Mouse (Mus musculus) MEL (cell line): ENCODE results near the gene Rgs4. TPM values are rescaled to one million over a fixed set of nuclear protein-coding genes. Genes with fewer than 3 reads are reported as not detected.

Experiments
- DNase-seq: peaks from one replicate; pipeline ENCODE4 v3.0.0; 2011; ENCODE audit warnings: low read depth, low spot score
- H3K27ac ChIP-seq: 2 replicates; pipeline ENCODE4 v1.5.1; 2012; ENCODE audit warnings: low read depth, mild to moderate bottlenecking, control low read depth, low read length, moderate library complexity; ENCODE audit not compliant: control insufficient read depth
- H3K27me3 ChIP-seq, 2 experiments: fragments of 150-350 bp in 1 of 2; sonication (generic) in 1 of 2; 2 replicates each; pipeline ENCODE4 v1.6.1; 2012; ENCODE audit warnings: low read length in 2 of 2, mild to moderate bottlenecking in 2 of 2, improper control_type of control experiment in 1 of 2, moderate library complexity in 1 of 2; ENCODE audit not compliant: insufficient read depth in 2 of 2, control insufficient read depth in 1 of 2
- H3K36me3 ChIP-seq, 2 experiments: 2 replicates each; pipeline ENCODE4 v1.6.1; 2012 to 2014; ENCODE audit warnings: low read length in 2 of 2, improper control_type of control experiment in 1 of 2, inconsistent platforms in 1 of 2, mild to moderate bottlenecking in 1 of 2; ENCODE audit not compliant: insufficient read depth in 2 of 2, control insufficient read depth in 1 of 2
- H3K4me1 ChIP-seq, 2 experiments: fragments of 150-350 bp in 1 of 2; sonication (generic) in 1 of 2; 2 replicates each; pipeline ENCODE4 v1.6.1; 2012; ENCODE audit warnings: low read length in 2 of 2, improper control_type of control experiment in 1 of 2, mild to moderate bottlenecking in 1 of 2; ENCODE audit not compliant: insufficient read depth in 2 of 2, control insufficient read depth in 1 of 2
- H3K4me3 ChIP-seq, 2 experiments: fragments of 150-350 bp in 1 of 2; sonication (generic) in 1 of 2; 2 replicates each; pipeline ENCODE4 v1.5.1; 2012; ENCODE audit warnings: low read depth in 2 of 2, low read length in 2 of 2, mild to moderate bottlenecking in 2 of 2, moderate library complexity in 2 of 2, control low read depth in 1 of 2, improper control_type of control experiment in 1 of 2; ENCODE audit not compliant: control insufficient read depth in 1 of 2, insufficient read depth in 1 of 2
- H3K79me2 ChIP-seq: 2 replicates; pipeline ENCODE4 v1.6.1; 2012; ENCODE audit warnings: mild to moderate bottlenecking, low read length, moderate library complexity; ENCODE audit not compliant: control insufficient read depth, poor library complexity, insufficient read depth
- H3K9ac ChIP-seq: 2 replicates; pipeline ENCODE4 v1.6.1; 2012; ENCODE audit warnings: low read depth, mild to moderate bottlenecking, control low read depth, low read length, moderate library complexity; ENCODE audit not compliant: control insufficient read depth, poor library complexity, severe bottlenecking
- H3K9me3 ChIP-seq: fragments of 150-350 bp; sonication (generic); replicated peaks from 2 replicates; pipeline ENCODE4 v1.6.1; 2012; ENCODE audit warnings: mild to moderate bottlenecking, low read length, improper control_type of control experiment, moderate library complexity; ENCODE audit not compliant: insufficient read depth
- BHLHE40 ChIP-seq: IDR thresholded peaks from 2 replicates; pipeline ENCODE4 v1.6.1; 2012; ENCODE audit warnings: low read depth, mild to moderate bottlenecking, inconsistent platforms, low read length, improper control_type of control experiment, borderline replicate concordance
- CHD2 ChIP-seq: IDR thresholded peaks from 2 replicates; pipeline ENCODE4 v1.6.1; 2011; ENCODE audit warnings: low read length, improper control_type of control experiment
- CTCF ChIP-seq, 3 experiments: IDR thresholded peaks in 2 of 3; conservative IDR thresholded peaks in 1 of 3; 2 replicates each; pipeline ENCODE4 v1.5.1; 2011 to 2012; ENCODE audit warnings: low read length in 3 of 3, low read depth in 2 of 3, mild to moderate bottlenecking in 2 of 3, improper control_type of control experiment in 1 of 3, inconsistent platforms in 1 of 3, mixed read lengths in 1 of 3, moderate library complexity in 1 of 3; ENCODE audit not compliant: control insufficient read depth in 1 of 3, insufficient read depth in 1 of 3, poor library complexity in 1 of 3, severe bottlenecking in 1 of 3
- E2F4 ChIP-seq: IDR thresholded peaks from 2 replicates; pipeline ENCODE4 v1.6.1; 2011; ENCODE audit warnings: low read depth, low read length, improper control_type of control experiment, borderline replicate concordance
- ELF1 ChIP-seq: IDR thresholded peaks from 2 replicates; pipeline ENCODE4 v1.6.1; 2014; ENCODE audit warnings: low read depth, mild to moderate bottlenecking, inconsistent platforms, low read length, improper control_type of control experiment, moderate library complexity
- EP300 ChIP-seq, 2 experiments: IDR thresholded peaks; 2 replicates each; pipeline ENCODE4 v1.6.1; 2011; ENCODE audit warnings: improper control_type of control experiment in 2 of 2, low read length in 2 of 2, low read depth in 1 of 2, mild to moderate bottlenecking in 1 of 2
- ETS1 ChIP-seq: IDR thresholded peaks from 2 replicates; pipeline ENCODE4 v1.6.1; 2012; ENCODE audit warnings: low read depth, mild to moderate bottlenecking, inconsistent platforms, low read length, improper control_type of control experiment, moderate library complexity
- GABPA ChIP-seq: IDR thresholded peaks from 2 replicates; pipeline ENCODE4 v1.6.1; 2012; ENCODE audit warnings: low read depth, mild to moderate bottlenecking, inconsistent platforms, low read length, improper control_type of control experiment, moderate library complexity
- KAT2A ChIP-seq: conservative IDR thresholded peaks from 2 replicates; pipeline ENCODE4 v1.6.1; 2012; ENCODE audit warnings: low read depth, low read length, improper control_type of control experiment, inconsistent platforms
- MAFK ChIP-seq: IDR thresholded peaks from 2 replicates; pipeline ENCODE4 v1.6.1; 2011; ENCODE audit warnings: low read depth, mild to moderate bottlenecking, low read length, improper control_type of control experiment, borderline replicate concordance
- MAX ChIP-seq: IDR thresholded peaks from 2 replicates; pipeline ENCODE4 v1.6.1; 2011; ENCODE audit warnings: low read length, improper control_type of control experiment
- MEF2A ChIP-seq: IDR thresholded peaks from 2 replicates; pipeline ENCODE4 v1.6.1; 2014; ENCODE audit warnings: low read depth, mild to moderate bottlenecking, inconsistent platforms, low read length, improper control_type of control experiment; ENCODE audit not compliant: poor library complexity, insufficient replicate concordance, severe bottlenecking; ENCODE audit errors: extremely low read depth
- MXI1 ChIP-seq: IDR thresholded peaks from 2 replicates; pipeline ENCODE4 v1.6.1; 2011; ENCODE audit warnings: mild to moderate bottlenecking, low read depth, low read length, improper control_type of control experiment
- MYC ChIP-seq: IDR thresholded peaks from 2 replicates; pipeline ENCODE4 v1.6.1; 2011; ENCODE audit warnings: low read depth, mild to moderate bottlenecking, low read length, improper control_type of control experiment, moderate library complexity
- NELFE ChIP-seq: IDR thresholded peaks from 2 replicates; pipeline ENCODE4 v1.6.1; 2011; ENCODE audit warnings: low read depth, low read length, improper control_type of control experiment
- RAD21 ChIP-seq: IDR thresholded peaks from 2 replicates; pipeline ENCODE4 v1.6.1; 2011; ENCODE audit warnings: mild to moderate bottlenecking, low read depth, low read length, improper control_type of control experiment
- RCOR1 ChIP-seq: IDR thresholded peaks from 2 replicates; pipeline ENCODE4 v1.6.1; 2012; ENCODE audit warnings: low read depth, mild to moderate bottlenecking, inconsistent platforms, low read length, improper control_type of control experiment
- SMC3 ChIP-seq: IDR thresholded peaks from 2 replicates; pipeline ENCODE4 v1.6.1; 2011; ENCODE audit warnings: low read depth, low read length, improper control_type of control experiment
- TCF12 ChIP-seq: IDR thresholded peaks from 2 replicates; pipeline ENCODE4 v1.6.1; 2014; ENCODE audit warnings: low read depth, mild to moderate bottlenecking, inconsistent platforms, low read length, improper control_type of control experiment, moderate library complexity
- UBTF ChIP-seq: IDR thresholded peaks from 2 replicates; pipeline ENCODE4 v1.6.1; 2012; ENCODE audit warnings: low read depth, mild to moderate bottlenecking, inconsistent platforms, low read length, improper control_type of control experiment, moderate library complexity, borderline replicate concordance; ENCODE audit not compliant: insufficient read depth
- USF2 ChIP-seq, 2 experiments: IDR thresholded peaks; 2 replicates each; pipeline ENCODE4 v1.6.1; 2011 to 2012; ENCODE audit warnings: improper control_type of control experiment in 2 of 2, low read length in 2 of 2, borderline replicate concordance in 1 of 2, inconsistent platforms in 1 of 2, low read depth in 1 of 2, mild to moderate bottlenecking in 1 of 2; ENCODE audit not compliant: insufficient read depth in 1 of 2
- ZC3H11A ChIP-seq: IDR thresholded peaks from 2 replicates; pipeline ENCODE4 v1.6.1; 2012; ENCODE audit warnings: low read depth, mild to moderate bottlenecking, inconsistent platforms, low read length, improper control_type of control experiment
- ZKSCAN1 ChIP-seq: IDR thresholded peaks from 2 replicates; pipeline ENCODE4 v1.6.1; 2012; ENCODE audit warnings: low read depth, mild to moderate bottlenecking, inconsistent platforms, low read length, improper control_type of control experiment, moderate library complexity
- polyA plus RNA-seq, 2 experiments: library from polyadenylated mRNA; stranded (reverse) in 1 of 2; unstranded in 1 of 2; fragments of >175 nt in 1 of 2; fragments of >200 nt in 1 of 2; gene quantifications; 2 replicates each; pipeline versions ENCODE4 v1.2.1 to v1.2.4; 2012; ENCODE audit warnings: low replicate concordance in 2 of 2, low read depth in 1 of 2; ENCODE audit not compliant: insufficient read length in 2 of 2, insufficient read depth in 1 of 2, missing spikeins in 1 of 2
- total RNA-seq: library from RNA; depleted of rRNA; stranded (reverse); fragments of 300-350 nt; gene quantifications from 2 replicates; pipeline ENCODE4 v1.2.3, GENCODE M21; 2012; rRNA removed

Gene Rgs4
- total RNA-seq (not detected in 2 replicates), polyA plus RNA-seq (not detected)

GRCm38 (mm10) chr1:169747473-169747872 lies at the start of gene Rgs4:
TSS of gene Rgs4 (minus strand) at chr1:169747642.
- no peaks in the 10 kb centered on the region for H3K27me3 ChIP-seq

GRCm38 (mm10) chr1:169792437-169792836 lies 45.0 kb upstream of the Rgs4 start:
- Histone ChIP-seq H3K36me3 (no peaks in the 10 kb centered on the region), H3K4me1 (no peaks in the 10 kb centered on the region), H3K27ac (no peak overlapping the region), H3K27me3 (no peaks in the 10 kb centered on the region), H3K9me3 (no peaks in the 10 kb centered on the region), H3K4me3 (no peak overlapping the region), H3K9ac (no peak overlapping the region), H3K79me2 (no peaks in the 10 kb centered on the region)
- no peak for TF ChIP-seq CTCF (IDR thresholded peaks at IDR 0.05 in 2 of 3, conservative IDR thresholded peaks at IDR 0.05 in 1 of 3; ENCODE audit: control insufficient read depth in 1 of 3, insufficient read depth in 1 of 3, low read depth in 2 of 3, low read length in 3 of 3, poor library complexity in 1 of 3, severe bottlenecking in 1 of 3)
- no peak for TF ChIP-seq SMC3
- TF ChIP-seq MAX: no peak
- no peak for TF ChIP-seq RCOR1
- no peak for DNase-seq

More at GRCm38 (mm10) chr1:169747473-169747872, at the start of gene Rgs4:
- Histone ChIP-seq H3K27ac (no peak within 1 kb of the TSS), H3K4me3 (no peak within 1 kb of the TSS), H3K79me2 (no peaks in the 10 kb centered on the region), H3K9me3 (no peaks in the 10 kb centered on the region), H3K36me3 (no peaks in the 10 kb centered on the region), H3K4me1 (no peaks in the 10 kb centered on the region), H3K9ac (no peak within 1 kb of the TSS)
- DNase-seq: no peak
- no peak for TF ChIP-seq MYC
- TF ChIP-seq ETS1: no peak
- no peak for TF ChIP-seq NELFE
- no peak for TF ChIP-seq MEF2A
- TF ChIP-seq TCF12: no peak
- no peak for TF ChIP-seq EP300 (IDR thresholded peaks at IDR 0.05; ENCODE audit: low read depth in 1 of 2, low read length in 2 of 2)
- TF ChIP-seq MAFK: no peak

- Histone ChIP-seq H3K4me3 (no peak overlapping the region), H3K27ac (no peak overlapping the region), H3K9me3 (no peaks in the 10 kb centered on the region), H3K4me1 (no peaks in the 10 kb centered on the region), H3K36me3 (no peaks in the 10 kb centered on the region), H3K79me2 (no peaks in the 10 kb centered on the region)
- no peak for DNase-seq
- TF ChIP-seq ZKSCAN1 (no peak), MXI1 (no peak), MYC (no peak), UBTF (no peak), TCF12 (no peak), MAX (no peak), ZC3H11A (no peak), MEF2A (no peak), E2F4 (no peak), KAT2A (no peak), GABPA (no peak), USF2 (IDR thresholded peaks at IDR 0.05; ENCODE audit: borderline replicate concordance in 1 of 2, insufficient read depth in 1 of 2, low read depth in 1 of 2, low read length in 2 of 2) (no peak), RAD21 (no peak), CHD2 (no peak), ELF1 (no peak), BHLHE40 (no peak)
- TF ChIP-seq, all 39 proteins: peak for 0
- Histone ChIP-seq H3K27me3 (no peaks in the 10 kb centered on the region), H3K9ac (no peak overlapping the region)
Measured at GRCm38 (mm10) chr1:169785981-169786380, 38.5 kb upstream of the Rgs4 start.
